Mouse (Mus musculus): ENCODE data around the gene Hs6st1.
A peak's percentile ranks its signal among the peaks of the same experiment; 100 is the strongest.
"Not testable (repeated sequence)": the region's sequence is repeated elsewhere in the genome, so short reads cannot be mapped to it uniquely, and the experiment has no call there.

Hs6st1 gene

GRCm38 (mm10) chr1:36068076-36068475 lies at the start of gene Hs6st1:
Gene Hs6st1, plus strand, starts transcription at chr1:36068400.
- peak; percentile 97 for DNase-seq (ENCODE audit: inconsistent ontology term)

DNA sequence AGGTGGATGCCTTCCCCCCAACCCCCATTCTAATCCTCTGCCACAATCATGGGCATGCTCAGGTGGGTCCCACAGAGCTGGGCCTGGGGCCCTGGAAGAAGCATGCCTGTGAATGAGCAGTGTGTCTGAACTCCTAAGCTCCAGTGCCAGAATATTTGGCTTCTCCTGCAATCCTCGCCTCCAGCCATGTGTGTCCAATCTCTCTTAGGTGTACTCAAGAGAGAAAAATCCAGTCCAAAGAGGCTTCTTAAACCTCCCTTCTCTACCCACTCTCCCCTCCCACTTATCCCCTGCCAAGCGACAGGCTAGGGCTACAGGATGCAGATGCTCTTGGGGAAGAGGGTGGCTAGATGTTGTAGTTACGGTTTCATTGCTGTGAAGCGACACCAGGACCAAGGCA lies 49.6 kb upstream of the Hs6st1 start:
- DNase-seq (ENCODE audit: inconsistent ontology term), result peak; percentile 31

- DNase-seq (ENCODE audit: inconsistent ontology term), result no peak
Observed at GRCm38 (mm10) chr1:36019161-36019560, 49.0 kb upstream of the Hs6st1 start.

DNA sequence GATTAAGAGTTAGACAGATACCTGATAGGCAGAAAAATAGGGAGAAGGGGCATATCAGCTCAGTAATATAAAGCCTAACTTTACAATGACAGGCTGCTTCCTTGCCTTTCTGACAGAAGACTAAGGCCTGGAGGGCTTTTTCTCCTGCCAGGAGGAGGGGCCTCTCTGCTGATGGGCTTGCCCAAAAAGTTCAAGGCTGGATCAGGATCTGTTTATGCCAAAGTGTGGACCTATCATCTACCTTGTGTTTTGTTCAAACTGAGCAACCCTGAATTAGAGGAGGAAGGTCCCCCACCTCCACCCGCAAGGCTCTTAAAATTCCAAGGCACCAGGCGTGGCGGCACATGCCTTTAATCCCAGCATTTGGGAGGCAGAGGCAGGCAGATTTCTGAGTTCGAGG lies 47.9 kb upstream of the Hs6st1 start:
- DNase-seq (ENCODE audit: inconsistent ontology term), result no peak

DNA sequence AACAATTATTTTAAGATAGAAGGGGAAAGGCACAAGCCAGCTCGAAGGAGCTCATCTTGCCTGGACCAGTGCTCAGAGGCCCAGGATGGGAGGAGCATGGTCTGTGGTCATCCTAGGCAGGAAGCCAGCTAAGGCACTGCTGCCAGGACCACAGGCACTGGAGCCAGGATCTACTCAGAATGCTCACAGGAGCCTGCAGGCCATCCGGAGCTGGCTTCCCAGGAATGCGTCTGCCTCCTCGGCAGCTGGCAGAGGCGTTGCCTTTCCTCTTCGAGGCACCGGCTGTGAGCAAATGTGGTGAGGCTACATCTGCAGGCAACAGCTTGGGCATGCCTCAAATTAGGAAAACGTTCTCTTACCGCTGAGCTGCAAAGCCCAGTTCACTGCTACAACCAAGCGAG lies 37.8 kb upstream of the Hs6st1 start:
- peak; percentile 97 for DNase-seq (ENCODE audit: inconsistent ontology term)

DNA sequence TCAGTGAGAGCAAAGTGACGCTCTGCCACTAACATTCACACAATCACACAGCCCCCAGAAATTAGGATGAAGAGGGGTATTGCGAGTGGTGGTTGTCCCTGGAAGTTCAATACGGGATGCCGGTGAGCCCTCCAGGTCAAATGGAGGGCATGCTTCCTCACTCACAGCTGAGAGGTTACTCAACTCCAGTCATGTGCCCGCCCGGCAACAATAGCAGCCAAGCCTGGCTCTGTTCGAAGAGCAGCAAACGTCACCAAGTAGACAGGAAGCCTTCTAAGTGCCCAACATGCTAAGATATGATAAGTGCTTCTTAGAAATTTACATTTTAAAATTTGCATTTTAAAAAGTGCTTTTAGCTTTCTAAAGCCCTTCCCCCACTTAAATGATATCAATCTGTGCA lies 29.4 kb upstream of the Hs6st1 start:
- no peak for DNase-seq (ENCODE audit: inconsistent ontology term)

DNA sequence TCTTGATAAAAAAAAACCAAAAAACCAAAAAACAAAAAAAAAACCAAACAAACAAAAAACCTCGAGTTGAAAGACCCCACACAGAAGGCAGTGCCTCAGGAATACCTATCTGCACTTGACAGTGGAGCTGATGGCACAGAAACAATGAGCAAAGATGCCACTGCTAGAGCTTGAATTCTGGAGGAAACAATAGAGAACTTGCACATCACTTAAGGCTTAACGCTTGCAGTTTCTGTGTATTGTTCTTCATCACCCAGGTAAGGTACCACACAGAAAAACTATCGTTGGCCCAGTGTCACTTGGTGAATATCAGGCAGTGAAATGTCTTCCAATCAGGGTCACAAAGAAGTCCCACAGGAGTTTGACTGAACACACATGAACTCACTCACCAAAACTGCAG lies 26.1 kb upstream of the Hs6st1 start:
- DNase-seq (ENCODE audit: inconsistent ontology term), result no peak

GRCm38 (mm10) chr1:36043793-36044192 lies 24.4 kb upstream of the Hs6st1 start:
- DNase-seq (ENCODE audit: inconsistent ontology term), result not testable (repeated sequence)

DNA sequence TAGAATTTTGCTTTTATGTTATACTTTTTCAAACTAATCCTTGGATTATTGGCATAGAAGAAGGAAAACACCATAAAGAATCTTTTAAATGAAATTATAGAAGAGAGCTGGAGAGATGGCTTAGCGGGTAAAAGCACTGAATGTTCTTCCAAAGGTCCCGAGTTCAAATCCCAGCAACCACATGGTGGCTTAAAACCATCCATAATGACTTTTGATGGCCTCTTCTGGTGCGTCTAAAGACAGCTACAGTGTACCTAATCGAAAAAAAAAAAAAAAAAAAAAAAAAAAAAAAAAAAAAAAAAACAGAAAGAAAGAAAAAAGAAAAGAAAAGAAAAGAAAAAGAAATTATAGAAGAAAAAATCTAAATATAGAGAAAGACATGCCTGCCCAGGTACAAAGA lies 23.9 kb upstream of the Hs6st1 start:
- no peak for DNase-seq (ENCODE audit: inconsistent ontology term)

DNA sequence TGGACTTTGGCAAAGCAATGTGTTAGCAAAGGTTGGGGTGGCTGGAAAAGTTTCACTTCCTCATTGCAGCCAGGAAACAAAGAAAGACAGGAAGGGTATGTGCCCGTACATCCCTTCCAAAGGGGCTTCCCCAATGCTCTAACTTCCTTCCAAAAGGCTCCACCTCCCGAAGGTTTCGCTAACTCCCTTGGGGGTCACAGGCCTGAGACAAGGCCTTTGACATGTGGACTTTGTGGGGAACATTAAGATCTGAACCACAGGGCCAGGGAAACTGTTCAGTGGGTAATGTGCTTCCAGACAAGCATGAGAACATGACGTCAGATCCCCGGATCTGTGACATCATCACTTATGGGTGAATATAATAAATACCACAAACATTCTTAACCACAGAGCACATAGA lies 15.5 kb upstream of the Hs6st1 start:
- DNase-seq (ENCODE audit: inconsistent ontology term), result no peak

- DNase-seq (ENCODE audit: inconsistent ontology term), result no peak
Observed at GRCm38 (mm10) chr1:36053566-36053965, 14.6 kb upstream of the Hs6st1 start.

DNA sequence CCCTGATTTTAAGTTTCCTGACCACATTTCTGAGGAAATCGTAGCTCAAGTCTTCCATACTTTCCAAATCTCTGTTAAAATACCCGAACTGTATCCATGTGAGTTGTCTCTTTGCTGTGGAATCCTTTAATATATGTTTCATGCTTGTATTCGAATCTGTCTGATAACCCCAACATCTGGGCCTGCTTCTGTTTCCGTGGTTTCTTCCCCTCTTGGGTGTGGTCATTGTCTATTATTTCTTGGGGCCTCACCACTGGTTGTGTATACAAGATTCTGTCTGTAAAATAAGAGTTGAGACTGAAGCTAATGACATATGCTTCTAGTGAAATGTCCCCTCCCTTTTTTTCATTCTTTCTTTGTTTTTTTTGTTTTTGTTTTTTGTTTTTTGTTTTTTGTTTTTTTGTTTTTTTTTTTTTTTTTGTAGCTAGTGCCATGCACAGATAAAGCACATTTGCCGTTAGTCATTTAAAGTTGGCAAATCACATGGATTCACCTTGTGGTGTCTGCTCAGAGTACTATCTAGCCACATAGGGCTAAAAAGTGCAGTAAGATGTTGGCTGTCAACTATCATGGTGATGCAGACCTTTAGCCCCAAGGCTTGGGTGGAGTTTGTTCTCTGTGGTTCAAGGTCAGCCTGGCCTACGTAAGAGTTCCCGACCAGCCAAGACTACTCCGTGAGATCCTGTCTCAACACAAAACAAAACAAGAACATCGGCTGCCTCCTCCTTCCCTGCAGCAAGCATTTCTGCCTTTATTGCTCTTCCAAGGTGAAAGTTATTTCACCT lies 13.8 kb upstream of the Hs6st1 start:
- no peak for DNase-seq (ENCODE audit: inconsistent ontology term)

- DNase-seq (ENCODE audit: inconsistent ontology term), result no peak
Observed at GRCm38 (mm10) chr1:36054967-36055357, 13.2 kb upstream of the Hs6st1 start.

- no peak for DNase-seq (ENCODE audit: inconsistent ontology term)
Observed at GRCm38 (mm10) chr1:36059351-36059750, 8.8 kb upstream of the Hs6st1 start.

DNA sequence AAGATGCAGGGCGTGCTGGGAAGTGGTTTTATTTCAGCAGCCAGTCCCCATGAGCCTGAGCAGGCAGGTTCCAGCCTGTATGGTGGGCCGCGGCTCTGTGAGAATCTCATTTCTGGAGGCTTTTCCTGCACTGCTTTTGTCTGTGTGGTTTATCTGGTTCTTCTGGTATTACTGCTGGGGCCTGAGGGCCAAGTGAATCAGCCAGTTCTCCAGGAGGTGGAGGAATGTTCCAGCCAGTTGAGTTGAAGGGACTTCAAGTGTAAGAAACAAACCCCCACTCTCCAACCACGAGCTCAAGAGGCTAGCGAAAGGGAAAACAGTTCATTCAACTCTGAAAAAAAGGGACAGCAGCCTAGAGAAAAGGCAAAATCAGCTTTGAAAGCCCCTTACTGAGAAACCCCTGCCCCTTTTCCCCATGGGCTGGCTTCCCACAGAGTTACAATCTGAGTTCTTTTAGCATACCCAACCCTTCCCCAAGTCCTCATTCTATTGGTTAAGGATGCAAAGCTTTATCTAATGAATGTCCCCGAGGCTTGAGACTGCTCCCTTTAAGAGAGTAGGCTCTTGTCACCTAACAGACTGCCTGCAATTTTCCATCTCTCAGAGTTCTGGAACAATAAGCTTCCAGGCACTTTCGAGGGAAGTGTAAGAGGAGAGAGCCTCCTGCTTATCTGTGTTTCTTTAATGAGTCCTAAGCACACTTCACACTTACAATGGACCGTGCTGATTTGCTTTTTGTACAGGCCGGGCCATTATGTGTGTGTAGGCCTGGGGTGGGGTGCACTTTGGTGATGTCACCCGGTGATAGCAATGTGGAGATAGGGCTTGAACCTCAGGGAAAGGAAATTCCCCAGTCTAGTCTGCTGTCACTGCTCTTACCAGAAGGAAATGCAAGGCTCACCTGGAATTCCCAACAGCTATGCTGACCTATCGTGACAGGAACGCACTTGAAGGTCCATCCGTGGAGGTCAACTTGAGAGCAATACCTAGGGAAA lies 7.9 kb upstream of the Hs6st1 start:
- DNase-seq (ENCODE audit: inconsistent ontology term), result peak; percentile 79

DNA sequence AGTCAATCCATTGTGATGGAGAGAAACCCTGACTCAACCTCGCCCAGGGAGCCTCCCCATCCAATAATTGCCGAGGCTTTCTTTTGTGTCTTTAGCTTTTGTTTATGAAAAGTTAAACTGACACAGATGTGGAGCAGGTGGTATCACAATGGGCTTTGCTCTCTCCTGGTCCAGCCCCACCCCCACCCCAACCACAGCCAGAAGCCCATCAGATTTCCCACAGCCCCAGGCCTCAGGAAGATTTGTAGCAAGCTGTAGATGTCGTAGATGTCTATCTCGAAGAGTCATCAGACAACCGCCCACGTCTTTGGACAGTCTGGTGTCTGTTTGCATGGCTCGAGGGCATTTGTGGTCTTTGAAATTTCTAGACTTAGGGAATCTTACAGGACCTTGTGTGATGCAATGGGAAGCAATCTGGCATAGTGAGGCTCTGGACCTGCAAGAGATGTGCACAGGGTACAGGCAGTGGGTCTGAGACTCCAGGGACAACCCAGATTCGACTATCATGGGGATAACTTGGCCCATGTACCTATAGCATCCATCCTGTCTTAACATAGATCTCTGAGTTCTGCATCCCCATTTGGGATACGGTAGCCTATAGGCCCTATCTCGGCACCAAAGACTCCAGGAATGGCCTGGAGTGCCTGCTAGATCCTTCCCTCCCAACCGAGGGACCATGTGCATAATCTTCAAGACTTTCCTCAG lies 6.8 kb upstream of the Hs6st1 start:
- peak; percentile 60 for DNase-seq (ENCODE audit: inconsistent ontology term)

DNA sequence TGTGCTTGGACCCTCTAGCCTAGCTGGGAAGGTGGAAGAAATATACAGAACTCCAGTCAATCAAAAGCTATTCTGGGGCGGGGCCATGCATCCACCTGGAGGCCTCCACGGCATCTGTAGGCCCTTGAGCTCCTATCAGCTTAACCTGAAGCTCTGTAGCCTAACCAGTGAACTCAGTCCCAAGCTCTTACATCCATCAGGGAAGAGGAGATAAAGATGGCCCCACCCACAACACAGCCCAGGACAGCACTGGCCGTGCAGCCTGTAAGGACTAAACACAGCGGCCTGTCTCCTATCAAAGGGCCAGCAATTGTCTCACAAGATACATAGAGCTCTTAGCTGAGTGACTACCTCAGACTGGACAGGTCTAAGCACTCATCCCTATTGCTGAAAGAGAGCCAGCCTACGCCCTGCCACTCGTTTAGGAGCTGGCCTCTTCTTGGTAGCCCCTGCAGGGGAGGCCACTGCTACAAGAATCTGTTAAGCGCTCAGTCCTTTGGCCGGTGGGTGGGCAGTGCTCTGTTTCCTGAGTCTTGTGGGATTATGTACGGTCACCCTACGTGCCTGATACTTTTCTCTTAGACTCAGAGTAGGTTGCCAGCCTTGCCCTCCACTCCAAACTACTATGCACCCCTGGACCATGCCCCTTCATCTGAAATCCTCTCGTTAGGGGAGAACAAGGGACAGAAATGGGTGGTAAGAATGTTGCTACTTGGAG lies 6.0 kb upstream of the Hs6st1 start:
- DNase-seq (ENCODE audit: inconsistent ontology term), result no peak

- no peak for DNase-seq (ENCODE audit: inconsistent ontology term)
Observed at GRCm38 (mm10) chr1:36062826-36063640, 5.2 kb upstream of the Hs6st1 start.

GRCm38 (mm10) chr1:36063641-36063955 lies 4.6 kb upstream of the Hs6st1 start:
- no peak for DNase-seq (ENCODE audit: inconsistent ontology term)

- DNase-seq (ENCODE audit: inconsistent ontology term), result no peak
Observed at GRCm38 (mm10) chr1:36064223-36064622, 4.0 kb upstream of the Hs6st1 start.
